Mouse (Mus musculus) bone marrow macrophage, adult 2 months (primary cell): ENCODE data around the gene Pdlim5.

Experiments used
- CTCF ChIP-seq: IDR thresholded peaks from 2 replicates; pipeline ENCODE4 v1.5.1; 2012; ENCODE audit warnings: low read depth, mild to moderate bottlenecking, low read length, moderate library complexity
- POLR2A ChIP-seq: IDR thresholded peaks from 2 replicates; pipeline ENCODE4 v1.6.1; 2012; ENCODE audit warnings: mild to moderate bottlenecking, low read depth, low read length, borderline replicate concordance

- TF ChIP-seq CTCF (no peak), POLR2A (no peak)
Measured at GRCm38 (mm10) chr3:142385690-142386089, 9.8 kb downstream of the Pdlim5 start.
